Mouse (Mus musculus) bone marrow, adult 2 months (tissue): Measurements from ENCODE around the gene Phgr1.

Experiments used
- CTCF ChIP-seq: fragments of 200-500 bp; IDR thresholded peaks from 2 replicates; pipeline ENCODE4 v1.5.1; 2011; ENCODE audit warnings: low read length, control low read depth; ENCODE audit not compliant: control insufficient read depth, insufficient read depth
- POLR2A ChIP-seq: fragments of 200-500 bp; IDR thresholded peaks from 2 replicates; pipeline ENCODE4 v1.6.1; 2011; ENCODE audit warnings: low read depth, mild to moderate bottlenecking, control low read depth, low read length, borderline replicate concordance; ENCODE audit not compliant: control insufficient read depth

DNA sequence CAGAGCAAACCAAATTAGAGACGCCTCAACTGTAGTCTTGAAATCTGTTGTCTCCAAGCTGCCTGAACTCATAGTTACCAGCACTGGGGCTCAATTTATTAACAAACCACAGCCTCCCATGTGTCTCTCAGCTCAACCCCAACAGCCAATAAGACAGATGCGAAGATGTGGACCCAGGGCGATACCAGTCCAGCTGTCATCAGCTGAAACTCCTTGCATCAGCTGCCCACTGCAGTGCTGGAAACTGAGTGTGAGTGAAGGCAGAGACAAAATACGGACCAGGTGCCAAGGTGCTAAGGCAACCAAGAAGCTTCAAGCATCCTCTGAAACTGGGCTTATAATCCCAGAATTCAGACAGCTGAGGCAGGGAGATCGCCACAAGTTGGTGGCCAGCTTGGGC lies 40.6 kb upstream of the Phgr1 start:
- no peak for TF ChIP-seq CTCF
- no peak for TF ChIP-seq POLR2A
